Mouse (Mus musculus): ENCODE measurements at regions not wholly inside any gene's neighbourhood (a gene's known extent, or its start where the extent isn't known, plus 50 kb on each side); places are given as distances from the start of the nearest gene placed in this dataset.
A peak's percentile ranks its signal among the peaks of the same experiment; 100 is the strongest.

DNA sequence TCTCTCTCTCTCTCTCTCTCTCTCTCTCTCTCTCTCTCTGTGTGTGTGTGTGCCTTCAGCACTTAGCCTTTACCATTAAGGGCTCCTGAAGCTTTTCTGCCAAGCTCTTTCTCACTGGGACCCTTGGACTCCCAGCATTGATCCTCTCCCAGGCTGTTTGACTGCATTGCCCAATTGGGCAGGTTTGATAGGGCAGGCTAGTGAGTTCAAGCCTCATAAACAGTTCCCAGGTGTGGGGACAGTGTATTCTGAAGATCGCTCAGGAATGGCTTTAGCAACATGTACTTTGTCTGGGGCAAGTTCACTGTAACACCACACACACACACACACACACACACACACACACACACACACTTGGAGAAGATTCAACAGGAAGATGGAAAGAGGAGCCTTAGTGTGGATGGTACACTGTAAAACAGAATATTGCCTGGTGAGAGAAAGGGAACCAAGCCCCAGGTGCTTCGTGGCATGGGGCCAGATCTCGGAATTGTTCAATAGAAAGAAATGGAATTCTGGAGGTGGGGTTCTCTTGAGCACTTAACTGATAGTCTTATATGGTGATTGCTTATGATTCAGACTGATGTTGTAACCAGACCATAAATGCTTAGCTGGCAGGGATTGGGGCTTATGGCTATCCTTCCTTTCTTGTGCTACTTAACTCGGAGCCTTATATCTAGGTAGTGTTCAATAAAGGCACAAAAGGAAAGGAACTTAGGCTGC is 229.5 kb downstream of the 4933412E24Rik start:
- DNase-seq (ENCODE audit: low spot score in 2 of 2) = no peak

DNA sequence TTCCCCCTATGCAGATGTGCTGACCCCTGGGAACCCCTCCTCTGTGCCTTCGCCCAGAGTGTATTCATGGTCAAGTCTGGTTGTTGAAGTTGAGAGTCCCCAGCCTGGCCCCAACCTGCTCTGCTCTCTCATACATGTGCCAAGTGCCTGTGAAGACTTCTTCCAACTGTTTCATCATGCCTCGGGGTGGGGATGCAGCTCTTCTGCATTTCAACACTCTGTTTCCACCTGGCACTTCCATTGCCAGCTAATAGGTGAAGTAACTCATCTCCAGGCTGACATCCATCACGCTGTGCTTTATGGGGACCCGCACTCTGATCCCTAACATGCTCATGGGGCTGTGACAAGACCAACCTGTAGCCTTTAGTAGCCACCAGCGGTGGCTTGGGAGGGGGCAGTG is 230.4 kb downstream of the 4933412E24Rik start:
- DNase-seq (ENCODE audit: low spot score in 2 of 2) = no peak

DNA sequence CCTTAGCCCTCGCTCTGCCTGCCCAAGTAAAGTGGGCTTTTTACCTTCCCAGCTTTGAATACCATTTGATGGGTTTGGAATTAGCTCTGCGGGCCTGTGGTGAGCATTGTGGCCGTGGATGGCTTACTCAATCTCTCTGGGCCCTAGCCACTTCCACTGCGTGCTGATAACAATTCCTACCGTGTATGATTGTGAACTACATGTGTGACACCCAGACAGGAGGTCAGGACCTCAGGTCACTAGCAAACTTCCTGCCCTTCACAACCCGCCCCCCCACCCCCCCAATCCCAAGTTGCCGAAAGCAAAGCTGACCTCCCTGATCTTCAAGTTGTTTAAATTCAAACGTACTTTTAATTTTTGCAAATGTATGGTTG is 231.9 kb downstream of the 4933412E24Rik start:
- no peak for DNase-seq (ENCODE audit: low spot score in 2 of 2)

DNA sequence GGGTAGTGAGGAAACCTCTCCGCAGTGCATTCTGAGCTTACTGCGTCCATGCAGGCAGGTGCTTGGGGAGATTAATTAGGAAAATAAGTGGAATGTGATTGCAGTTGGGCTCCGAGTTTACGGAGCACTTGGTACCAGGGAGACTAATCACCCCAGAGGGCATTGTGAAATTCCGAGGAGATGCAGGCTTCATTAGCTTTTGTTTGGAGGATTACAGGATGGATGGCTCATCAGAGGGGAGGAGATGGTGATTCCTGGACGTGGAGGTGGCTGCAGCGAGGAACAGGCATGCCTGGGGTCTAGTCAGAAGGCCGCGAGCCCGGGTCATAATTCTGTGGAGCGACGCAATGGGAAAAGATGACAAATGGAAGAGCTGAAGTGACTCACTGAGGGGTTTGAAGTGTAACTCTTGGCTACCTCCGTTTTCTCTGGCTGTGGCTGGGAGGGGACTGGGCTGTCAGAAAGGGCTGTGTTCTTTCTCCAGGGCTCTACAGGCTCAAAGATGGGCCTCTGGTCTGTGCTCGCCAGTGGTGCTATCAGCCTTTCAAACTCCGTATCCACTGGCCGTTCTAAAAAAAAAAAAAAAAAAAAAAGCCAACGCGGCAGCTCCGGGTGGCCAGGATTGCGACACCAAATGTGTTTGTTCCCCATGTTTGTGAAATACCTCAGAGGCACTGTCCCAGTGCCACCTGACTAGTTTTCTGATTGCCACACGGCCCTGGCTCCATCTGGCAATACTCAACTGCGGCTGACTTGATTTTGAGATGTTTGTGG is 232.4 kb downstream of the 4933412E24Rik start:
- DNase-seq (ENCODE audit: low spot score in 2 of 2) = peak in 1 of 2 experiments; percentile 22

DNA sequence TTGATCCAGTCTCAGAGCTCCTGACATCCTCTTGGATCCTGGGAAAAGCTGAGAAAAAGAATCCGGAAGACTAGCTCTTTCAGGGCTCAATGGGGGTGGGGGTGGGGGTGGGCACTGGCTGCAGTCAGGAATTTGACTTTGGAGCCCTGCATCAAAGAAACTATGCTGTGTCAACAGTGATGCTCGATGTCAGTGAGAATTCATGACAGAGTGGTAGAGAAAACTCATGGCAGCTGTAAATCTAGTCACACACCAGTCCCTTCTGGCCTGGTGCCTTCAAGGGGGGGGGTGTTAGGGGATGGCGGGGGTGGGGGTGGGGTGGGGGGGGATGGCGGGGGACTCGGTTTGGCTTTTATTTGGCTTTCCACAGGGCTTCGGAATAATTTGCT is 233.0 kb downstream of the 4933412E24Rik start:
- no peak for DNase-seq (ENCODE audit: low spot score in 2 of 2)

DNA sequence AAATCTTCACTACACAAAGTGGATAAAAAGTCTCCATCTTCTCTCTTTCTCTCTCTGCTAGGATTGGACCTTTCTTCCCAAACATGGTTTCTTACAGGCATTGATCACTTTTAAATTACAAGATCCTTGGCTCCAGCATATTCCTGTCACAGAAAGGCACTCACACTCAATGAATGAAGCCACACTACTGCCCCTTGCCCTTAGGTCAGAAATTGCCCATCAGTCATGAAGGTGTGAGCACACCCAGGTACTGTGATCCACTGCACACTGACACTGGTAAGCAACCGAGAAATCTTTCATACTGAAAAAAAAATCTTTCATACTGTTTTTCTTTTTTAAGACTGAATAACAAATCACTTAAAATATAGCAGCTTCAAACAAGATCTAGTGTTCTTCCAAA is 235.9 kb downstream of the 4933412E24Rik start:
- DNase-seq (ENCODE audit: low spot score in 2 of 2) = no peak

DNA sequence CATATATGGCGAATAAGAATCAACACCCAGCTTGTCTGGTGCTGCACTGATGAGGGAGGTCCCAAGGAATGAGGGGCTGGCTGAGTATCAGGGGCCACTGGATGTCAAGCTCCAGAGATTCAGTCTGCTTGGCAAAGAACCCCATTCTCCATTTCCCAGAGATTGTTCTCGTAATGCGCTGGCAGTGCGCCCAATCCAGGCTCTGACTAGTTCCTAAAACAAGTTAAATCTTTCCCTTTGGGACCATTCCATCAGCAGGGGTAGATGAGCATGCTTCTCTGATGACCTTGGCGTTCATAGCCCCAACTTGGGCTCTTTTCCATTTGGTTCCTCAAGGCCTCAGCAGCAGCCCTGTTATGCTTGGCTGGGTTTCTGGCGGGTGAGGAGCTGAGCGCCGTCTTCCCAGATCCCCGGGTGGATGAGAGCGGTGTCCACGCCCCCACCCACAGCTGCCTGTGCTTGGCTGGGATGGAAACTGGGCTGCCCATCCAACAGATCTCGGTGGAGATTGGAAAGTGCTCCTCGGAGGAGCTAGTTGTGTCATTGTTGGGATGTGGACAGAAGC is 239.0 kb downstream of the 4933412E24Rik start:
- DNase-seq (ENCODE audit: low spot score in 2 of 2) = peak in 1 of 2 experiments; percentile 31

DNA sequence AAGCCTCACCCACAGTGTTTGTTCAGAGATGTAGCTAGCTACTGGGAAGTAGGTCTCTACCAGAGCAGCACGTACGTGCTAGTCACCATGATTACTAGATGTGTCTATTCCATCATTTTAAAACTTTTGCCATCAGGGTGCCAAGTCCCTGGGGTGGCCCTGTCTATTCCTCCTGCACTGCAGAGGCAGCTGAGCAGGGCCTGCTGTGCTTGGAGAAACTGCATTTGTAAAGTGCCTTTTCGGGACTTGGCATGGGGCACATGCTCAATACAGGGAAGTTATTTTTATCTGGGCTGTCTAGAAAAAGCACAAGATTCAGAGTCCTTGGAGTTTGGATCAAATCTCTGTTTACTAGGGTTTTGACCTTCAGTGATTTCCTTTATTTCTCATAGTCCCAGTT is 240.6 kb downstream of the 4933412E24Rik start:
- no peak for DNase-seq (ENCODE audit: low spot score in 2 of 2)

DNA sequence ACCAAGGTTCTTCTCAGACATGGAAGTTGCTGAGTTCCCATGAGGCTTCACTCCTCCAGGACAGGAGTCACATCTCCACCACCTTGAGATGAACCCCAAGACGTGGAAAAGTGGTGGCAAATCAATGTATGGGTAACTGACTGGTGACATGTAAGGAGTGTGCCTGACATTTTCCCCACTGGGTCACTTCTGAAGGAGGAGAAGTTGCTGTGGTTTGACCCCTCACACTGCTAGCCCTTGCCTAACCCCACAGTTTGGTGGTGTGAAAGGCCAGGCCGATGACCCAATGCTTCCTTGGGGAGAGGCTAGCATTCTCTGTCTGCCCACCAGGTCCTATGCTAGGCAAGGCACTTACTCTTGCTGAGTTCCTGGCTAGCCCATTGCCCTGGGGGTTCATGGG is 242.4 kb downstream of the 4933412E24Rik start:
- DNase-seq (ENCODE audit: low spot score in 2 of 2) = no peak

DNA sequence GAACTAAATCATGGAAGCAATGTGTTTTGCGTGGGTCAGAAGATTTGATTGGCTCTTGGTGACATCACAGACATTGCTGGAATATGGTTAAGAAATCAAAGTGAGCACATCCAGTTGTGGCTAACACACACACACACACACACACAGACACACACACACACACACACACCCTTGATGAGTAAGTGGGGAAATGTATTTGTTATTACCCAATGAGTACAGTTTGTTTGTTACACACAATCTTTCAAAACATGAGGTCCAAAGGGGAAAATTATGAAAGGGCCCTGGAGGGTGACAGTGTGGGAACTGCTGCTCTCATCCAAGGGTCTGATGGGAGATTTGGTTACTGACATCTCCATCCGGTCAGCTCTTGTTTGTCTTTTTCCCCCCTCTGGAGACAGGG is 243.8 kb downstream of the 4933412E24Rik start:
- DNase-seq (ENCODE audit: low spot score in 2 of 2) = no peak

DNA sequence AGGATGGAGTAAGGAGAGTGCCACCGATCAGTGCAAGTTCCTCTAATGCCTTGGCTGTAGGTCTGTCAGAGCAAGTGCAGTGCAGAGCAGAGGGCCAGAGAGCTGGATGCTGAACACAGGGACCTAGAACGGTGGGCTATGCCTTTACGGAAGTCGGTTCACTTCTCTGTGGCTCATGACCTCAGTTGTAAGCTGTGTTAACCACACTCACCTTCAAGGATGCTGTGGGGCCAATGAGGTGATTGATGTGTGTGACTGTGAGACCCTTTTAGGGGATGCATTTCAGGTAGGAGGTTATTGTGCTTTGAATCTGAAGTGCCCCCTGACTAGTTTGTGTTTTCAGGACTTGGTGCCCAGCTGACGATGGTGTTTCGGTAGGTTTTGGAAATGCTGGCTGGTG is 254.4 kb downstream of the 4933412E24Rik start:
- no peak for DNase-seq (ENCODE audit: low spot score in 2 of 2)

DNA sequence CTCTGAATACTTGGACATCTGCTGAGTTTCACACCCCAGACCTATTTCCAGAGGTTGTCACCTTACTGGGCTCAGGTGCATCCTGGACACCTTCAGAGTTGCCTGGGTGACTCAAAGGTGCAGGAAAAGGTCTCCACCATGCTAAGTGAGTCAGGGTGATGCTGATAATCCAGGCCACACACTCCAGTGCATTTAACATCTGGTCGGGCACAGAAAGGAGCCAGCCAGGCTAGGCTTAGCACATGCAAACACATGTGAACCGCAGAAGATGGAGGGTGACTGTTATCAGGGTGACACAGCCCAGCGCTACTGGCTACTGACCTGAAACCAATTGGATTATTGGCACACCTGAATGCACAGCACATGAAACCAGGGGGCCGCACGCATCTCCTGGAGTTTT is 255.9 kb downstream of the 4933412E24Rik start:
- DNase-seq (ENCODE audit: low spot score in 2 of 2) = no peak

DNA sequence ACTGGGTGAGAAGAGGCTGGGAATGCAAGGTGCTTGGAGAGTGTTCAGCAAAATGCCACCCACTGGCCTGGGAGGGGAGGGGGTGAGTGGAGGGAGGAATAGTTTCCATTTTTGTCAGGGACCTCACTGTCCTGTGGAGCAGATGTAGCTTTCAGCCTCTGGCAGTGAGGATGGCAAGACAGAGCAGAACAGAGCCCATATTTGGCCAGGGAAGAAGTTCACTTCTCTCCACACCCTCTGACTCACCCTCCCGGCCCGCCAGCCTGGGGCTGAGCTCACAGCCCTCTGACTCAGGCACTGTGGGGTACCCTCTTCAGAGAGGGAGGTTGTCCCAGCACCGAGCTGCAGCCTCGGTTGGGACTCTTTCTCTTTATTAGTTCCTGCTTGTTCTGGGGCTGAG is 256.8 kb downstream of the 4933412E24Rik start:
- no peak for DNase-seq (ENCODE audit: low spot score in 2 of 2)

DNA sequence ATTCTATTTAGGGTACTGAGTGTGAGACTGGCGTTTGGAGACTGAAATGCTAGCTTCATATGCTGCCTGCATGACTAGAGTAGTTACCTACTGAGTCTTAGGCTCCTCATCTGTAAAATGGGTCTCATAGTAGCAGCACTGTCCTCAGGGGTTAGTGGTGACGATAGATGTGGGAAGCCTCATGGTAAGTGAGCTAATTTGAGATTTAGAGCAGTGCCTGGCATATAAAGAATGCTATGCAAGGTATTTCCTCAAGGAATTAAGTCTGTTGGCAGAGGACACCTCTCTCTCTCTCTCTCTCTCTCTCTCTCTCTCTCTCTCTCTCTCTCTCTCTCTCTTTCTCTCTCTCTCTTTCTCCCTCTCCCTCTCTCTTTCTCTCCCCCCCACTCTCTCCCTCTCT is 257.4 kb downstream of the 4933412E24Rik start:
- DNase-seq (ENCODE audit: low spot score in 2 of 2) = no peak

DNA sequence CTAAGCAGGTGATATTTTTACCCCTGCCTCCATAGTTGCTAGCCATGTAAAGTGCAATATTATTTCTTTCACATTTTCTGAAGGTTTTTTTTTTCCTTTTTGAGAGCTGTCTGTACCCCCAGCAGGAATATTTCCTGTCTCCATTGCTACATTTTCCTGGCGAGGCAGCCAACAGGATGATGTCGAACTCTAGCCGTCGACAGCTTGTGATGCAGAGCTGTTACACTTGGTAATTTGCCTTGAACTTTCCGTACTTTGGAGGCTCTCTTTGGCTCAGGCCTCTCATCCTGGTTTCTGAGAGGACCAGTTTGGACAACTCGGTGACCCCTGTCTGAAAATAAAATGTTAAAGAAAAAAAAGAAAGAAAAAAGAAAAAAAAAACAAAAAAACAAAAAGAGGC is 260.3 kb downstream of the 4933412E24Rik start:
- no peak for DNase-seq (ENCODE audit: low spot score in 2 of 2)

DNA sequence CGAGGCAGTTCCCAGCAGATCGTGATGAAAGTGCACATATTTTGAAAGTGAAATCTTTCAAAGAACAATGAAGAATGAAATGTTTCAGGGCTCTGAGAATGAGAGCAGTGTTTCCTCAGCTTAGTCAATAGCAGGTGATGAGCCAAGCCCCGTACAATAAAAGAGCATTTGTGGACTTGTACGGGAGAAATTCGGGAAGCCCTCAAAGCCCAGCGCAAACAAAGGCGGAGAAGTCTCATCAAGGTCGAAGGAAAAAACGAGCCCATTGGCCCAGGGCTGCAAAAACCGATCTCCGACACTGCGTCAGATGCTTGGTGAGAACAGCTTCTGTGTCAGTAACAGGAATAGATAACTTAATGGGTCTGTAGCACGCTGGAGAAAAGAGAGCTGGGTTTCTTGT is 261.5 kb downstream of the 4933412E24Rik start:
- no peak for DNase-seq (ENCODE audit: low spot score in 2 of 2)

DNA sequence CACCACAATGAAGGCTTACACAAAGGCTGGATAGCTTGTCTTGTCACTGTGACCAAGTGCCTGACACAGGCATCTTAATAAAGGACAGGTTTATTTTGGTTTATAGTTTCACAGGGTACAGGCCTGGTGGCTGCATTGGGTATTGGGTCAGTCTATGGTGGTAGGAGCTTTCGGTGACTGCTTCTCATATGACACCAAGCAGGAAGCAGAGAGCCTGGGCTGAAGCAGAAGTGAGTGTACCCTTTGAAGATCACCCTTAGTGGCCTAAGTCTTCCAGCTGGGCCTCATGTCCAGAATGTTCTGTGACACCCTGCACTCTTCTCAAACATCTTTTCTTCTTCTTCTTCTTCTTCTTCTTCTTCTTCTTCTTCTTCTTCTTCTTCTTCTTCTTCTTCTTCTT is 264.1 kb downstream of the 4933412E24Rik start:
- no peak for DNase-seq (ENCODE audit: low spot score in 2 of 2)

DNA sequence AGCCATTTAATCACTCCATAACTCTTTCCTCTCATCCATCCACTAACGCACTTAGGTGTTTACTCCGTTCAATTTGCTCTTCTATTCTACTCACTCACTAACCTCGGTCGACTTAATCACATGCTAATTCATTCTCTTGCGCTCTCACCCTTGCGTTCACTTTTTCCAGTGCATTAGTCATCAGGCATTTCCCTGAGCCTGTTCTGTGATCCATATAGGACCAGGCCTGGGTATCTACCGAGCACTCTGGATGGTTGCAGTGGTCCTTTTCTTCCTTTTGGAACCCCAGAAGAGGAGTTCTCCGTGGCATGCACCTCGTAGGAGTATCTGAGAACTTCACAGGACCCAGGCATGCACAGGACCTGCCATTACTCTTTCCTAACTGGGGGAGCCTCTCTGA is 270.1 kb downstream of the 4933412E24Rik start:
- DNase-seq (ENCODE audit: low spot score in 2 of 2) = no peak

DNA sequence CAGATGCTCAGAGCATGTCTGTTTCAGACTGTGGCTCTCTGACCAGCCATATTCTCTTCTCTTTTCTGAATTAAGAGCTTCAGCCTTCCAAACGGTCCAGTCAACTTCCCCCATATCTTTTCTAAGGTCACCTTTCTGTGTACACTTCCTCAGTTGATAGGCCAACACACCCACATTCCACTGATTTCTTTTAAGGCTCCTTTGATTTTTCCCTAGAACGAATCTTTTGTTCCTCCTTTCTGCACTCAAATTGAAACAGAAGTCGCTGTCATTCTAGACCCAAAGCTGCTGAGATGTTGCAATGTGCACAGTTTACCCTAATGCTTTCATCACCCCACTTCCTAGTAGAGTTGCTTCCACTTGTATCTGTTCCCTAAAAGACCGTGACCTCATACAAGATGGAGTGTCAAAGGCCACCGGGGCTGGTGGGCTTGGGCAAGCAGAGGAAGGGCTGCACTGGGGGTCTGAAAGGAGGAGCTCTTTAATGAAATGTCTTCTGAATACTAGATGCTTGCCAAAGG is 271.9 kb downstream of the 4933412E24Rik start:
- no peak for DNase-seq (ENCODE audit: low spot score in 2 of 2)

DNA sequence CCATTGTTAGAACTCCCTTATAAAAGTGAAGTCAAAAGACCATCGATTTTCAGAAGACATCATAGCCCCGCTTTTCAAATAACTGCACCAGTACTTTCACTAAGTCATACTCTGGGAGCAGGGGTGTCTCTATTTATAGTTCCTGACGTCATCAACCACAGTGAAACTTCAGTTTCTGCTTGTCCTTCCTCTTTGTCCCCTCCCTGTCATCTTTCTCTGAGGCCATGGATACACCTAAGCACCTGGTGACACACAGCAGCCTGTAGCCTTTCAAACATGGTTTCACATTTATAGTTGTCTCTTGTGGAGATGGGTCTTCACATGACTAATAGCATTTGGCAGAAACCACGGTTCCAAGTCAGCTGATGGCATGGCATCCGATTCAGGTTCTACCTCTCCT is 277.2 kb downstream of the 4933412E24Rik start:
- no peak for DNase-seq (ENCODE audit: low spot score in 2 of 2)

DNA sequence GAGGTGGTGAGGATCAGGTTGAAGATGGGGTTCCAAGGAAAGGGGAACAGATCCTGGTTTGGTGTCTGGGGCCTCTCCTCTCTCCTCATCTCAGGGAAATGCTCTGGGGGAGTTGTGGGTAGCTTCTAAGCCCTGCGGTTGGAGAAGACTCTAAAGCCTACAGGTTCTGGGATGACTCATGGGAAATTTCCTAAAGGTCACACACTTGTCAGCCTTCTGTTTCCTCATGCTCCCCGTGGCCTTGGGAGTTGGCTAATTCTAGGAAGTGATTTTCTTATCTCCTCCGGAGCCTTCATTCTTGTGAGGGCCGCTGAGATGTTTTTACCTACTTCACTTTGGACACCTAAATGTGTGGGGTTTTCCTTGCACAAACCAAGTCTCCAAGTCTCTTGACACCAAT is 279.2 kb downstream of the 4933412E24Rik start:
- DNase-seq (ENCODE audit: low spot score in 2 of 2) = no peak

DNA sequence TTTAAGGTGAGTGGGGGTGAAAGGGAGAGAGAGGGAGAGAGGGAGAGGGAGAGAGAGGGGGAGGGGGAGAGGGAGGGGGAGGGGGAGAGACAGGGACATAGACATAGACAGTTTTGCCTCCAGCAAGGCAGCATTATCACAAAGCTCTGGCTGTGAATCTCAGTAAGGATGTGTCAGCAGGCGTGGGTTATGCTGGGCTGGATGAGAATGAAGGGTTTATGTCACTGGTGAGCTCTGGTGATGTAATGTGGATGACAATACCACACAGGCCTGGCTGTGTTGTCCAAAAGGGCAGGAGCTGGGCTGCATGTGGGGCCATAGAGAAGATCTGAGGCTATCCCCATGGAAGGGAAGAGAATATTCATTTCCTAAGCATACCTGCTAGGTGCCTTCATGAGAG is 282.0 kb downstream of the 4933412E24Rik start:
- no peak for DNase-seq (ENCODE audit: low spot score in 2 of 2)

DNA sequence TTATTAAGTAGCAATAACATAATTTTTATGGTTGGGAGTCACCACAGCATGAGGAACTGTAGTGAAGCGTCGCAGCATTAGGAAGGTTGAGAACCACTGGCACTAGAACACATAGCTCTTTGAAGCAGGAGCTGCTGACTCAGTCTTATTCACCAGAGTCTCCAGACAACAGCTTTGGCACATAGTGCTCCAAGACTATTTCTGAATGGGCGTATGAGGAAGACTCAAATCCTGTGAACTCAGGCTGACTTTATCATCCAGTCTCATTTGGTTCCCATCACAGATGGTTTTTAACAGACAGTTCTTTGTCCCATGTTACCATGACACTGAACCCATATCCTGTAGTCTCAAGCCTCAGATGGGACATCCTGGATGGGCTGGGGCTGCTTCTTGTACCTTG is 282.5 kb downstream of the 4933412E24Rik start:
- no peak for DNase-seq (ENCODE audit: low spot score in 2 of 2)
